Mouse (Mus musculus) embryonic facial prominence, embryonic 11.5 days (tissue): ENCODE results near the gene Vmn1r86. TPM values are rescaled to one million over a fixed set of nuclear protein-coding genes. Genes with fewer than 3 reads are reported as not detected.
"Not testable (repeated sequence)": the region's sequence is repeated elsewhere in the genome, so short reads cannot be mapped to it uniquely, and the experiment has no call there.

Experiments used
- ATAC-seq: fragments of 200-750 bp; cut with Nextera tagmentation; replicated peaks from 2 replicates; pipeline ENCODE4 v1.8.0; 2017; ENCODE audit warnings: low read depth; ENCODE audit not compliant: insufficient number of reproducible peaks, low FRiP score, low TSS enrichment
- DNase-seq: peaks from one replicate; pipeline ENCODE4 v3.0.0-alpha.2; 2015; ENCODE audit warnings: low spot score
- H3K27ac ChIP-seq: fragments of 300-500 bp; sonication (generic); replicated peaks from 2 replicates; pipeline ENCODE4 v1.5.1; 2014; ENCODE audit warnings: mild to moderate bottlenecking, low read depth, low read length, control low read depth
- H3K27me3 ChIP-seq: fragments of 300-500 bp; sonication (generic); 2 replicates; pipeline ENCODE4 v1.6.1; 2014; ENCODE audit warnings: mild to moderate bottlenecking, low read length, moderate library complexity, mixed read lengths; ENCODE audit not compliant: control insufficient read depth, insufficient read depth
- H3K36me3 ChIP-seq: fragments of 300-500 bp; sonication (generic); replicated peaks from 2 replicates; pipeline ENCODE4 v1.6.1; 2014; ENCODE audit warnings: low read depth, mild to moderate bottlenecking, low read length, moderate library complexity, mixed read lengths; ENCODE audit not compliant: control insufficient read depth, insufficient read depth
- H3K4me1 ChIP-seq: fragments of 300-500 bp; sonication (generic); 2 replicates; pipeline ENCODE4 v1.6.1; 2014; ENCODE audit warnings: low read length, mixed read lengths; ENCODE audit not compliant: control insufficient read depth, insufficient read depth
- H3K4me2 ChIP-seq: fragments of 300-500 bp; sonication (generic); 2 replicates; pipeline ENCODE4 v1.6.1; 2014; ENCODE audit warnings: low read depth, mild to moderate bottlenecking, control low read depth, low read length, moderate library complexity
- H3K4me3 ChIP-seq: fragments of 300-500 bp; sonication (generic); 2 replicates; pipeline ENCODE4 v1.5.1; 2014; ENCODE audit warnings: low read depth, low read length, control low read depth
- H3K9ac ChIP-seq: fragments of 300-500 bp; sonication (generic); replicated peaks from 2 replicates; pipeline ENCODE4 v1.6.1; 2014; ENCODE audit warnings: mild to moderate bottlenecking, control low read depth, low read length
- H3K9me3 ChIP-seq: fragments of 300-500 bp; sonication (generic); replicated peaks from 2 replicates; pipeline ENCODE4 v1.6.1; 2016; ENCODE audit warnings: mild to moderate bottlenecking, low read length, inconsistent platforms, mixed read lengths; ENCODE audit not compliant: control insufficient read depth
- WGBS: fragments of 180-500 bp; shearing (Covaris S2); extraction: QIAGEN DNeasy Blood & Tissue Kit; methylation state at CpG from one replicate; pipeline ENCODE4 v1.1.7; 2014; 5-methylcytosine and 5-hydroxymethylcytosine counted together
- polyA plus RNA-seq: library from polyadenylated mRNA; unstranded; fragments of >200 nt; fragmentation: Nextera tagmentation; extraction: Ambion mirVana; gene quantifications from 2 replicates; pipeline ENCODE4 v1.2.1, GENCODE M21; 2014

Gene Vmn1r86
- not detected in 2 replicates for polyA plus RNA-seq

GRCm38 (mm10) chr7:13119817-13120216, at the start of gene Vmn1r86:
Gene Vmn1r86 (minus strand): TSS chr7:13119917.
- Histone ChIP-seq H3K9ac (no peak within 1 kb of the TSS), H3K36me3 (no peaks in the 10 kb centered on the region), H3K27ac (no peak within 1 kb of the TSS), H3K27me3 (no peaks in the 10 kb centered on the region), H3K4me1 (no peaks in the 10 kb centered on the region), H3K4me3 (no peak within 1 kb of the TSS), H3K9me3 (no peaks in the 10 kb centered on the region), H3K4me2 (no peak within 1 kb of the TSS)
- ATAC-seq, result no peak
- no peak for DNase-seq

- H3K36me3 ChIP-seq, result no peaks in the 10 kb centered on the region
- ATAC-seq (no peak), DNase-seq (no peak)
- H3K9ac ChIP-seq, result no peak within 1 kb of the TSS
- H3K4me2 ChIP-seq, result no peak within 1 kb of the TSS
- H3K4me1 ChIP-seq, result no peaks in the 10 kb centered on the region
- no peaks in the 10 kb centered on the region for H3K9me3 ChIP-seq
- no peak within 1 kb of the TSS for H3K27ac ChIP-seq
- H3K27me3 ChIP-seq, result no peaks in the 10 kb centered on the region
- H3K4me3 ChIP-seq, result no peak within 1 kb of the TSS
Measured at GRCm38 (mm10) chr7:13159268-13159667, 39.6 kb upstream of the Vmn1r86 start, which contains the start of gene Vmn1r88. Gene Vmn1r88 (plus strand): TSS chr7:13159568.

GRCm38 (mm10) chr7:13140057-13140456, 20.3 kb upstream of the Vmn1r86 start, which contains the start of gene Vmn1r87:
Gene Vmn1r87 (minus strand): TSS chr7:13140157.
- no peaks in the 10 kb centered on the region for H3K9me3 ChIP-seq

DNA sequence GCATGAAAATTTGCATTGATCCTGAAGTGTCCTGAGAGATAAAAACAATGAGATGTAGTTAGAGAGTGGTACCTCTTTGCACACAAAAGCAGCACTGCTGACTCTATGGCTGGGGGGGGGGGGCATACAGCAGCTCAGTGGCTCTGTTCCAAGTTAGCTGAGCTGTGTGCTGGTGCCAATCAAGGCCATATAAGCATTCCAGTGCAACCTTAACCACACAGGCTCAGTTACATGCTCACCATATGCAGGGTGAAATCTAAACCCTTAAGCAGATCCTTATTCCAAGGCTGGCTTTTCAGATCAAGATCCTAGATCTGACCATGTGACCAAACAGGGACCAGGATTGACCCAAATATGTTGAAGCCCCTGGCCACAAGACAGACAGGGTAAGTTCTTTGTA, 17.6 kb upstream of the Vmn1r86 start:
- Histone ChIP-seq H3K4me1 (no peaks in the 10 kb centered on the region), H3K27me3 (no peaks in the 10 kb centered on the region), H3K4me2 (no peak overlapping the region), H3K36me3 (no peaks in the 10 kb centered on the region), H3K27ac (no peak overlapping the region), H3K4me3 (no peak overlapping the region), H3K9me3 (no peaks in the 10 kb centered on the region), H3K9ac (no peak overlapping the region)
- DNase-seq, result no peak
- ATAC-seq, result no peak

More at GRCm38 (mm10) chr7:13140057-13140456, 20.3 kb upstream of the Vmn1r86 start, which contains the start of gene Vmn1r87:
- no peak within 1 kb of the TSS for H3K4me2 ChIP-seq
- no peak within 1 kb of the TSS for H3K9ac ChIP-seq
- ATAC-seq (no peak), DNase-seq (no peak)
- H3K27ac ChIP-seq, result no peak within 1 kb of the TSS
- H3K36me3 ChIP-seq, result no peaks in the 10 kb centered on the region
- WGBS, result 92% methylated on average over 1 of the region's 1 CpGs
- H3K4me1 ChIP-seq, result no peaks in the 10 kb centered on the region
- H3K4me3 ChIP-seq, result no peak within 1 kb of the TSS
- no peaks in the 10 kb centered on the region for H3K27me3 ChIP-seq

- ATAC-seq (no peak), DNase-seq (no peak)
- H3K4me3 ChIP-seq, result no peak overlapping the region
- H3K36me3 ChIP-seq, result no peaks in the 10 kb centered on the region
- WGBS, result 87% methylated on average over 2 of the region's 2 CpGs
- H3K27me3 ChIP-seq, result no peaks in the 10 kb centered on the region
- no peaks in the 10 kb centered on the region for H3K4me1 ChIP-seq
- H3K4me2 ChIP-seq, result no peak overlapping the region
- H3K27ac ChIP-seq, result no peak overlapping the region
- H3K9me3 ChIP-seq, result no peaks in the 10 kb centered on the region
- H3K9ac ChIP-seq, result no peak overlapping the region
Measured at GRCm38 (mm10) chr7:13131856-13132255, 12.1 kb upstream of the Vmn1r86 start.

GRCm38 (mm10) chr7:13123554-13124153, 3.9 kb upstream of the Vmn1r86 start:
- H3K4me1 ChIP-seq, H3K27ac ChIP-seq, H3K4me3 ChIP-seq, H3K27me3 ChIP-seq, H3K9me3 ChIP-seq, H3K4me2 ChIP-seq, DNase-seq, H3K36me3 ChIP-seq, H3K9ac ChIP-seq: not testable (repeated sequence)
- peak; percentile 91 for ATAC-seq
- WGBS, result under 1% methylated on average over 15 of the region's 34 CpGs

DNA sequence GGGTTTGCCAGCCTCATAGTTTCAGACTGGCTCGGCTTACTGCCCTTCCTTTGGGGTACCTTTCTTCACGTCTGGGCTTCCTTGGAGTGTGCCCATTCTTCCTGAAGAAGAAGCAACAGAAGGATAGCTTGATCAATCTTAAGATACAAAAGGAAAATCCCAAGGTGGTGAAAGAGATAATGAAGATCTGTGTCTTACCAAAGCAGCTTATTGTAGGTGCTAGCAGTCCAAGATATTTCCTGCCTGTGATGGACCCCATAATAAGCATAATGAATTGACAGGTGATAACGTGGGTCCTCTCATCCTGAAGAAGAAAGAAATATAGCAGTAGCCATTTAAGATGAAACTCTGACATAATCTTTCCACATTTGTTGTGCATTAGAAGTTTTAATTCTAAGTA, 24.6 kb downstream of the Vmn1r86 start, which contains the start of gene Vmn1r85:
TSS of gene Vmn1r85 (minus strand) at position 101 of the 400 bp plus-strand sequence.
- no peaks in the 10 kb centered on the region for H3K4me1 ChIP-seq
- no peak within 1 kb of the TSS for H3K4me3 ChIP-seq
- H3K27me3 ChIP-seq, result no peaks in the 10 kb centered on the region
- WGBS, result 70% methylated on average over 3 of the region's 3 CpGs
- H3K9me3 ChIP-seq, result no peaks in the 10 kb centered on the region
- no peak within 1 kb of the TSS for H3K27ac ChIP-seq
- no peak for ATAC-seq
- DNase-seq, result no peak
- no peak within 1 kb of the TSS for H3K9ac ChIP-seq
- H3K4me2 ChIP-seq, result no peak within 1 kb of the TSS
- no peaks in the 10 kb centered on the region for H3K36me3 ChIP-seq

DNA sequence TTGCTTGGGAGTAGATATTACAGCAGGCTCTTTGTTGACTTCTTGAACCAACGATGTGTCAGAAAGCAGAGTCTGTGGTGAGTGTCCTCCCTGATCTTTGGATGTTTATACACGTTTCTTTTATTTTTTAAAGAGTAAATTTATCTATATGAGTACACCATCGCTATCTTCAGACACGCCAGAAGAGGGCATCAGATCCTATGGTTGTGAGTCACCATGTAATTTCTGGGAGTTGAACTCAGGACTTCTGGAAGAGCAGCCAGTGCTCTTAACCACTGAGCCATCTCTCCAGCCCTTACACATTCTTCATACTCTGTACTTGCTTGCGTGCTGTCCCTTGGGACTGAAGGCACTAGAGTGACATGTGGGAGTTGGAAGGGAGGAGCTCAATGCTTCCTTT, 47.4 kb downstream of the Vmn1r86 start:
- H3K4me1 ChIP-seq, result no peaks in the 10 kb centered on the region
- no peak overlapping the region for H3K27ac ChIP-seq
- DNase-seq (no peak), ATAC-seq (no peak)
- H3K4me3 ChIP-seq, result no peak overlapping the region
- no peak overlapping the region for H3K9ac ChIP-seq
- no peaks in the 10 kb centered on the region for H3K27me3 ChIP-seq
- H3K4me2 ChIP-seq, result no peak overlapping the region
- 60% methylated on average over 5 of the region's 5 CpGs for WGBS
- H3K9me3 ChIP-seq, result no peaks in the 10 kb centered on the region
- H3K36me3 ChIP-seq, result no peaks in the 10 kb centered on the region
